Mouse (Mus musculus) CH12F3 (cell line): ENCODE results near the gene Ppt2.

Experiments
- in situ Hi-C: fragments of 300-500 bp; cut with MboI; formaldehyde crosslinking; loops from 2 replicates; pipeline ENCODE4 v1.14.3; 2020; ENCODE audit warnings: low sequenced_read_pairs

Ppt2 gene

DNA sequence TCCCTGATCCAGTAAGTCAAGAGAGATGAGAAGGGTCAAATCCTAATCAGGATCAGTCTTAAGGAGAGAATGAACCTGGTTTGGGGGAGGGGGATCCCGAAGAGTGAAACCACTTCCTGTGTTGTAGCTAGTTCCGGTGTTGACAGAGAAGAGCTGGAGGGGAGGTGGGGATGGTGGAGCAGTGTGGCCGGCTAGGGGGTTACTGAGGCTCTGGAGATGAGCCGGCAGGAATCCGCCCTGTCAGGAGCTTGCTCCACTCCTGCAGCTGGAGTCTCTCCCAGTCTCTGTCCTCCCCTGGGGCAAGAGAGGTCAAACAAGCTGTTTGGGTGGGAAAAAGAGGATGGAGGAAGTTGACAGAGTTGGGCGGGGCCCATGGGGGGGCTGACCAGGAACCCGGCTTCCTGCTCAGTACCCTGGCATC is 38.6 kb downstream of the Ppt2 start, which contains the start of gene Gpsm3:
TSS of gene Gpsm3 (plus strand) at position 126 of the 421 bp plus-strand sequence.
- in situ Hi-C loops, result no loop called here

DNA sequence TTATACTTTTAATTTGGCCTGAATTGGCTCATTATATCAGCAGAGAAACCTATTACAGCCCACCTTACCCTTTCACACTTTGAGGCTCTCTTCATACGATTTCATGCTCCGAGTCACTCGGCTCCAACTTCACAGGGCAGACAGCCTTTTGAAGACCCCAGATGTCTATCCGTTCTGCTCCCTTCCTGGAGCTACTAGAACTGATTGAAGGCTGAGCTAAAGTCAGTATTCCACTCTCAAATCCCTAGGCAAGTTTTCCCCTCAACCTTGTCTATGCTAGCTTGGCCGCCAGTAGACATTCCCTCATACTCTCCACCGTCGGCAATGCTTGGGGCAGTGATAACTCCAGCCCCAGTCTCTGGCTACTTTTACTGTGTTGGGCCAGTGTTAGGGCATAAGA is 39.1 kb downstream of the Ppt2 start:
- in situ Hi-C loops, result no loop called here

DNA sequence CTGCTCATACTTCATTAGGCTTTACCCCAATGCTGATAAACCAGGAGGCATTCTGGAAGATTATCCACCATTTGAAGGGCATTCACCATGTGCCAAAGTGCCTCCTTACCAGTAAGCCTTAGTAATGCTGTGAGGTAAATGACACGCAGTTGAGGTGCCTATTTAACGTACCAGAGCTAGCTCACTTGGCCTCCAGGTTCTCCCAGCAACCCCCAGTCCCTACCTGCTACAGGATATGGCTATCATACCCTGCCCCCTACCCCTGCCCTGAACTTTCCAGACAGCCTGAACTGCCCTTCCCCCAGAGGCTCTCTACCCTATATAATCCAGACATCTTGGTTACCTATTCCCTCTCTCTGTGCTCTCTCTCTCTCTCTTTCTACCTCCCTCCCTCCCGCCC is 39.5 kb downstream of the Ppt2 start:
- in situ Hi-C loops, result no loop called here

DNA sequence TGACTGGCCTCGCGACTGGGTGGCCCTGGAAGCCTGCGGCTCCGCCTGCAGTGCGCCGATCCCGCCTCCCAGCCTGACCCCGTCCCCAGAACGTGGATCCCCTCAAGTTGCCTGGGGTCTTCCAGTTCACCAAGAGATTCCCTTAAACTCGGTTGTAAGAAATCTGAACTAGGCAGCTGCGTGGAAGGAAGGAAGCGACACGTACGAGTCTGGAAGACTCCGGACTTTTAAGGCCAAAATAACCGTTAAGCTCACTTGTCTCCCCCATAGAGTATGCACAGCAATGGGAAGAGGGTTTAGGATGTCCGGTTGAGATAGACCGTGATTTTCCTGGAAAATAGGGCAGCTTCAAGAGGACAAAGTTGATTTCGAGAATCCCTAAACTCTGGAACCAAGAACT is 40.5 kb downstream of the Ppt2 start:
- in situ Hi-C loops, result no loop called here

DNA sequence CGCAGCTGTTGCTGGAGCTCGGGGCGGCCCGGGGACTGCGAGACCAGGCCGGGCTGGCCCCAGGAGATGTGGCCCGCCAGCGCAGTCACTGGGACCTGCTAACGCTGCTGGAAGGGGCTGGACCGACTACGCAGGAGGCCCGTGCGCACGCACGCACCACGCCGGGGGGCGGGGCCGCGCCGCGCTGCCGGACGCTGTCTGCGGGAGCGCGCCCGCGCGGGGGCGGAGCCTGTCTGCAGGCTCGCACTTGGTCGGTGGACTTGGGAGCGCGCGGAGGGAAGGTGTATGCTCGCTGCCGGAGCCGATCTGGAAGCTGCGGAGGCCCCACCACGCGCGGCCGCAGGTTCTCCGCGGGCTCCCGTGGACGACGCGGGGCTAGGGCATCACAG is 40.9 kb downstream of the Ppt2 start:
- in situ Hi-C loops, result no loop called here

DNA sequence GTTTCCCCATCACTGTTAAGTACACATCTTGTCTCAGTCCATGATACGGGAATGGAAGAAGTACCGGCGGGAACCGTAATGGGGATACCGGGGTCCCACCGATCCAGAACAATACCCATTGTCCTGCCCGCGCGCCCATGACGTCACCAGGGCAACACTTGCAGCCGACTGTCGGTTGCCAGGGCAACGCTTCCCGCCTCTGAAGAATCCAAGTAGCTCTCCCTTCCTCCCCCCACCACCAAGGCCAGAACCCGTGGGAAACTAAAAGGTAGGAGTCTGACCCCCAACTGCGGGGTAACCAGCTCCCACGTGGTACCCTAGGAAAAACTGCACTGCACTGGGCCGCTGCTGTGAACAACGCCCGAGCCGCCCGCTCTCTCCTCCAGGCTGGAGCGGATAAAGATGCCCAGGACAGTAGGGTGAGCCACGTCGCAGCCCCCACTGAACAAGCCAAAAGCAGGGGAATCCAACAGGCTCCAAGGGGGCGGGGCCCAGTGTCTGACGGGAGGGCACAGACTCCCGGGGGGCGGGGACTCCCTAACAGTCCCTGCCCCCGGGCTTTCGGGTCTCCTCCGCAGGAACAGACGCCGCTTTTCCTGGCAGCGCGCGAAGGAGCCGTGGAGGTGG is 41.4 kb downstream of the Ppt2 start:
- in situ Hi-C loops, result no loop called here

DNA sequence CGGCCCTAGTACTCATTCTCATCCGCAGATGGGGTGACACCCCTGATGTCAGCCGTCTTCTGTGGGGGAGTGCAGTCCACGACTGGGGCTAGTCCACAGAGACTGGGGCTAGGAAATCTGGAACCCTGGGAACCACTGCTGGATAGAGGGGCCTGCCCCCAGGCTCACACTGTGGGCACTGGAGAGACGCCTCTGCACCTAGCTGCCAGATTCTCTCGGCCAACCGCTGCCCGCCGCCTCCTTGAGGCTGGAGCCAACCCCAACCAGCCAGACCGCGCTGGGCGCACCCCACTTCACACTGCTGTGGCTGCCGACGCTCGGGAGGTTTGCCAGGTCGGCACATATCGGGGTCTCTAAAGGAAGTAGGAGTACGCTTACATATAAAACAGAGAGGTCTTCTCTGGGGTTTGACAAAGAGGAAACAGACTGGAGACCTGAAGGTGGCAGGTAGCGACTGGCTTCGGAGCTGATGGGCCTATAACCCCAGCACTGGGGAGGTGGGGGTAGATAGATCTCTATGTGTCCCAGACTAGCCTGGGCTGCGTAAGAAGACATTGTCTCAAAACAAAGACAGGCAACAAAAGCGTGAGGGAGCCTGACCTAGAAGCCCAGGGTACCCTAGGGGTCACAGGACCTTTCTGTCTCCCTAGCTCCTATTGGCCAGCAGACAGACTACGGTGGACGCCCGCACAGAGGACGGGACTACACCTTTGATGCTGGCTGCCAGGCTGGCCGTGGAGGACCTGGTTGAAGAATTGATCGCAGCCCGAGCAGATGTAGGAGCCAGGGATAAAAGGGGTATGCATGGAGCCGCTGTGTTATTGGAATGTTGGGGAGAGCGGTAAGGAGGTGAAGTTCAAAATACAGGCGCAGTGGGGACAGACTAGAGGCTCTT is 42.2 kb downstream of the Ppt2 start:
- in situ Hi-C loops, result no loop called here

DNA sequence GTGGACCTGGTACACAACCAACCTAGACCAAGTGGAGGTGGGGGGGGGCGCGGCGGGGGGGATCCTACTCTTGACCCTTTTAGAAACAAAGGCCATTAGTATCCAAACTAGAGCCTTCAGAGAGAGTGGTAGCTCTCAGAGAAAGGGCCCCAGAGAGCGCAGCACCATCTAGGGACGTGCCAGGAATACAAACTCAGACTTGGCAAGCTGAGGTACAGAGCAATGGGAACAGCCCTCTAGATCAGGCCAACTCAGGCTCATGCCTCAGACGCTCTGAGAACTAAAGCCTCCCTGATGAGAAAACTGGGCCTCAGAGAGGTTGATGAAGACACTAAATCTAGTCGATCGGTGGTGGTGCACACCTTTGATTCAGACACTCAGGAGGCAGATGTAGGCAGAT is 43.2 kb downstream of the Ppt2 start:
- in situ Hi-C loops, result no loop called here

DNA sequence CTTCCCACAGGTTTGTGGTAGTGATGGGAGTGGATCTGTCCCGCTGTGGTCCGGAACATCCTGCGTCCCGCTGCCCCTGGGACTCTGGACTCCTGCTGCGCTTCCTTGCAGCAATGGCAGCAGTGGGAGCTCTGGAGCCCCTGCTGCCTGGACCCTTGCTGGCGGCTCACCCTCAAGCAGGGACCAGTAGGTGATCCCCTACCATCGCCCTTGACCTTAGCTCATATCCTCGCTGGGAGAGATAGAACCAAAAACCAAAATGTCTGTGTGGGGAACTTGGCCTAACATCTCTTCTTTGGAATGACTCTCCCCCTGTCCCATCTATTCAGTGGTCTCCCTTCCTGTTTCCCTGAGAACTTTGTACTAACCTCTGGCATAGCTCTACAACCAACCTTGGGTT is 44.5 kb downstream of the Ppt2 start:
- in situ Hi-C loops, result no loop called here

DNA sequence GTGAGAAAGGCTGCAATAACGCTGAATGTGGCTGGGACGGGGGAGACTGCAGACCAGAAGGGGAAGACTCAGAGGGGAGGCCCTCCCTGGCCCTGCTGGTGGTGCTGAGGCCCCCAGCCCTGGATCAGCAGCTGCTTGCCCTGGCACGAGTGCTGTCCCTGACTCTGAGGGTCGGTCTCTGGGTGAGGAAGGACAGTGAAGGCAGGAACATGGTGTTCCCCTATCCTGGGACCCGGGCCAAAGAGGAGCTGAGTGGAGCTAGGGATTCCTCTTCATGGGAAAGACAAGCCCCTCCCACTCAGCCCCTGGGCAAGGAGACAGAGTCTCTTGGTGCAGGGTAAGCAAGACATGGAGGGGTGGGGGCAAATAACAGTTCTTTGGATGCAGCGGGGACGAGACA is 44.9 kb downstream of the Ppt2 start:
- in situ Hi-C loops, result no loop called here

DNA sequence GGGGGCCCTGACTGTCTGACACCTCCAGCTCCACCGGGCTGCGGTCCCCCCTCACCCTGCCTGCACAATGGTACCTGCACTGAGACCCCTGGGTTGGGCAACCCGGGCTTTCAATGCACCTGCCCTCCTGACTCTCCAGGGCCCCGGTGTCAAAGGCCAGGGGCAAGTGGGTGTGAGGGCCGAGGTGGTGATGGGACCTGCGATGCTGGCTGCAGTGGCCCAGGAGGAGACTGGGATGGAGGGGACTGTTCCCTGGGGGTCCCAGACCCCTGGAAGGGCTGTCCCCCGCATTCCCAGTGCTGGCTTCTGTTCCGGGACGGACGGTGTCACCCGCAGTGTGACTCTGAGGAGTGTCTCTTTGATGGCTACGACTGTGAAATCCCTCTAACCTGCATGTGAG is 45.8 kb downstream of the Ppt2 start:
- in situ Hi-C loops, result no loop called here

DNA sequence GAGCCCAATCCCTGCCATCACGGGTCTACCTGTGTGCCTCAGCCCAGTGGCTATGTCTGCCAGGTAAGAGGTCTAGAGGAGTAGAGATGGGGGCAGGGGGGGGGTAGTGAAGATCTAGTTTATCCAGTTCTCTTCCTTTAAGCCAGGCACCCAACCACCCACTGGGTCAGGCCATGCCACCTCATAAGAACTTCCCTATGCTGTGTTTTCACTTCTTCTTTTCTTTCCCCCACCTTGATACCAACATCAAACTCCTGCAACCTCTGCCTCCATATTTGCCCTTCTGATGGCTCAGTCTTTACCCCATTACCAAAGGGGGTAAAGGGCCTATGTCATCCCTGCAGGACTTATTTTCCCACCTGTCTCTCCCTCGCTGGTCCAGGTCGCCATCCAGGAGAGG is 50.2 kb downstream of the Ppt2 start:
- in situ Hi-C loops, result no loop called here

DNA sequence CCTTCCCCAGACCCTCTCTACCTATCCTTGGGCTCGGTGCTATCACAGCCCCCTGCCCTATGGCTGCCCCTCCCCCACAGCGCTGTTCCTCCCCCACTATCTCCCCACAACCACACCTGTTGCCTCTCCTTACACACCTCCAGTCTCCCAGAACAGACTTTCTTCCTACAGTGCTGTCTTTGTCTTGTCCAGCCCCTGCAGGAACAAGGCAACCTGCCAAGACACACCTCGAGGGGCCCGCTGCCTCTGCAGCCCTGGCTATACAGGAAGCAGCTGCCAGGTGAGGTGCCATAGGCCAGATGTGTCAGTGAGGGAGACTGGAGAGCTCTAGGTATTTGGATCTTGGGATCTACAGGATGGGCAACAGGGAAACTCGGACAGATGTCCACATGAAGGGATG is 51.7 kb downstream of the Ppt2 start:
- in situ Hi-C loops, result no loop called here

DNA sequence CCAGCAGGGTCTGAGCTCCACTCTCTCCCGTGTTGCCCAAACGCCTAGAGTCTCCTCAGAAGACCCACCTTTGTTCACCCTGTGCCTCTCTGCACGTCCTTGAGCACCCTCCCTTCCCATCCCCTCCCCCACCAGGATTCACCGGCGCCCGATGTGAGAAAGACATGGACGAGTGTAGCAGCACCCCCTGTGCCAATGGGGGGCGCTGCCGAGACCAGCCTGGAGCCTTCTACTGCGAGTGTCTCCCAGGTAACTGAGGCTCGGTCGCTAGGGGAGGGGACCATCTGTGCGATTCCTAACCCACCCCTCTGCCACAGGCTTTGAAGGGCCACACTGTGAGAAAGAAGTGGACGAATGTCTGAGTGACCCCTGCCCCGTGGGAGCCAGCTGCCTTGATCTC is 55.9 kb downstream of the Ppt2 start:
- in situ Hi-C loops, result no loop called here

DNA sequence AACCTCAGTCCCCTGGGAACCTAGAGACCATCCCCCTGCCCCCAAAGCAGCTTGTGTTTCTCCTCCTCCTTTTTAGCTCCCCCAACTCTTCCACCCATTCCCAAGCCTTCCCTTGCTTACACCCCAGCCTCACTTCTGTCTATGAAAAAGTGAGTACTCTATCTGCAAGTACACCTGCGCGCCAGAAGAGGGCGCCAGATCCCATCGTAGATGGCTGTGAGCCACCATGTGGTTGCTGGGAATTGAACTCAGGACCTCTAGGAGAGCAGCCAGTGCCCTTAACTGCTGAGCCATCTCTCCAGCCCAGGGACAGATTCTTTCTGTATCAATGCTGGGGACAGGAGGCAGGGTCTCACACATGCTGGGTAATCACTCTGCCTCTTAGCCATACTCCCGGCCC is 56.4 kb downstream of the Ppt2 start:
- in situ Hi-C loops, result no loop called here

DNA sequence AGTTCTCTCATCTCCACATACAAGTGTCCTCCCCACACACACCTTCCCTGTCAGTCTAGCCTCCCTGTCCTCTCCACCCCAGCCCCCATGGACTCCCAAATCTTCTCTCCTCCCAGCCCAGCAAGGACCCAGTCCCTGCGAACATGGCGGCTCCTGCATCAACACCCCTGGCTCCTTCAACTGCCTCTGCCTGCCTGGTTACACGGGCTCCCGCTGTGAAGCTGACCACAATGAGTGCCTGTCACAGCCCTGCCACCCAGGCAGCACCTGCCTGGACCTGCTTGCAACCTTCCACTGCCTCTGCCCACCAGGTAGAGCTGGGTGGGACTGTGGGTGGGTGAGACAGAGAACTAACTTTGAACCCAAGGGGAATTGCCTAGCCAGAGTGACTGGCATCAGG is 58.4 kb downstream of the Ppt2 start:
- in situ Hi-C loops, result no loop called here

DNA sequence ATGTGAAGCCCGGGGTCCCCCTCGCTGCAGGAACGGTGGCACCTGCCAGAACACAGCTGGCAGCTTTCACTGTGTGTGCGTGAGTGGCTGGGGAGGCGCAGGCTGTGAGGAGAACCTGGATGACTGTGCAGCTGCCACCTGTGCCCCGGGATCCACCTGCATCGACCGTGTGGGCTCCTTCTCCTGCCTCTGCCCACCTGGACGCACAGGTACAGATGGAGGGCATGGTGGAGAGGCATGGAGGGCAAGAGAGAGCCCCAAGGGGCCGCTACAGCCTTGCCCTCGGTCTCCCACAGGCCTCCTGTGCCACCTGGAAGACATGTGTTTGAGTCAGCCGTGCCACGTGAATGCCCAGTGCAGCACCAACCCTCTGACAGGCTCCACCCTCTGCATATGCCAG is 59.9 kb downstream of the Ppt2 start:
- in situ Hi-C loops, result no loop called here

DNA sequence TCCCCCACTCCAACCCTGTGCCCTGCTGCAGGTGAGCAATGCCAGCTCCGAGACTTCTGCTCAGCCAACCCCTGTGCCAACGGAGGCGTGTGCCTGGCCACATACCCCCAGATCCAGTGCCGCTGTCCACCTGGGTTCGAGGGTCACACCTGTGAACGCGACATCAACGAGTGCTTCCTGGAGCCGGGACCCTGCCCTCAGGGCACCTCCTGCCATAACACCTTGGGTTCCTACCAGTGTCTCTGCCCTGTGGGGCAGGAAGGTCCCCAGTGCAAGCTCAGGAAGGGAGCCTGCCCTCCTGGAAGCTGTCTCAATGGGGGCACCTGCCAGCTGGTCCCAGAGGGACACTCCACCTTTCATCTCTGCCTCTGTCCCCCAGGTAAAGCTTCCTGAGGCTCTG is 61.0 kb downstream of the Ppt2 start:
- in situ Hi-C loops, result no loop called here
